Mouse (Mus musculus) intestine, embryonic 15.5 days (tissue): ENCODE measurements at regions not wholly inside any gene's neighbourhood (a gene's known extent, or its start where the extent isn't known, plus 50 kb on each side); places are given as distances from the start of the nearest gene placed in this dataset.

Experiments
- ATAC-seq: fragments of 200-750 bp; cut with Nextera tagmentation; 2 replicates; pipeline ENCODE4 v1.8.0; 2017; ENCODE audit warnings: moderate TSS enrichment, moderate library complexity
- H3K27ac ChIP-seq: fragments of 300-500 bp; sonication (generic); 2 replicates; pipeline ENCODE4 v1.5.1; 2015; ENCODE audit warnings: mild to moderate bottlenecking, inconsistent platforms
- H3K27me3 ChIP-seq: fragments of 300-500 bp; sonication (generic); replicated peaks from 2 replicates; pipeline ENCODE4 v1.6.1; 2015; ENCODE audit warnings: inconsistent platforms
- H3K36me3 ChIP-seq: fragments of 300-500 bp; sonication (generic); 2 replicates; pipeline ENCODE4 v1.6.1; 2015; ENCODE audit warnings: inconsistent platforms
- H3K4me1 ChIP-seq: fragments of 300-500 bp; sonication (generic); replicated peaks from 2 replicates; pipeline ENCODE4 v1.6.1; 2015; ENCODE audit warnings: inconsistent platforms
- H3K4me2 ChIP-seq: fragments of 300-500 bp; sonication (generic); replicated peaks from 2 replicates; pipeline ENCODE4 v1.6.1; 2015; ENCODE audit warnings: mild to moderate bottlenecking, inconsistent platforms
- H3K4me3 ChIP-seq: fragments of 300-500 bp; sonication (generic); replicated peaks from 2 replicates; pipeline ENCODE4 v1.5.1; 2015; ENCODE audit warnings: inconsistent platforms
- H3K9ac ChIP-seq: fragments of 300-500 bp; sonication (generic); 2 replicates; pipeline ENCODE4 v1.6.1; 2015; ENCODE audit warnings: inconsistent platforms
- H3K9me3 ChIP-seq: fragments of 300-500 bp; sonication (generic); 2 replicates; pipeline ENCODE4 v1.6.1; 2016; ENCODE audit warnings: inconsistent platforms
- WGBS: fragments of 180-500 bp; shearing (Covaris S2); methylation state at CpG from one replicate; pipeline ENCODE4 v1.1.7; 2015; 5-methylcytosine and 5-hydroxymethylcytosine counted together

DNA sequence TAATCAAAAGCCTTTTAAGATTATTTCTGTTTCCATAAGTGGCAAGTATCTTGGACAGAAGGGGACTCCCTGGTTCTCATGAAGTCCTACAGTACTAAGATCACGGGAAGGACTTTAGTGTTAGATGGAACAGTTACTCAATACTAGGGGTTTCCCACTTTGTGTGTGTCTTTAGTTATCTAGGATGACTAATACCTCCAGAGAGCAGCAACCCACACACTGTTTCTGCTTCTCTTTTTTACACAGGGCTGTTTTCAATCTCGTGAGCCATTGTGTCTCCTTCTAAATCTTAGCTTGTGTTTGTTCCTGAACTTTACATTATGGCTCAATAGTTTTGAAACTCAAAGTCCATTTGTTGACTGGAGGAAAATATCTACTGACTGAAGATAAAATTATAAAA lies 496.5 kb upstream of the Impg1 start:
- Histone ChIP-seq H3K9me3 (no peaks in the 10 kb centered on the region), H3K27me3 (no peaks in the 10 kb centered on the region), H3K4me1 (no peaks in the 10 kb centered on the region), H3K9ac (no peak overlapping the region), H3K4me3 (no peak overlapping the region), H3K27ac (no peak overlapping the region), H3K36me3 (no peaks in the 10 kb centered on the region), H3K4me2 (no peak overlapping the region)
- 82% methylated on average over 2 of the region's 2 CpGs for WGBS
- no peak for ATAC-seq

DNA sequence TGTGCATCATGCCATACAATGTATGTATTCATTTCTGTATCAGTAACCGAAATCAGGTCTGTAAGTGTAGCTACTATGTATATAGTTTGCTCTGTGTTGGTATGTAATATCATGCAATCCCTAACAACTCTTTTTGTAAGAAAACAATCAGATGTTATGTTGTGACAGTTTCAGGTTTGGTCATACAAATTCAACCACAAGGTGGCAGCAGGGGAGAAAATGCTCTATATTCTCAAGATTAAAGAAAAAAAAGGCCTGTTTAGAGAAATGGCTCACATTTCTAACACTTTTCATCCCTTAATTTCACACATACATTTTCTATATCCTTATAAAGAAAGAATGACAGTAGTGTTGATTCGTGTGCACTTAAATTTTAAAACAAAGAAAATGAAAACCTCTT lies 477.7 kb upstream of the Impg1 start:
- Histone ChIP-seq H3K36me3 (no peaks in the 10 kb centered on the region), H3K4me2 (no peak overlapping the region), H3K27me3 (no peaks in the 10 kb centered on the region), H3K27ac (no peak overlapping the region), H3K4me1 (no peaks in the 10 kb centered on the region), H3K9ac (no peak overlapping the region), H3K4me3 (no peak overlapping the region), H3K9me3 (no peaks in the 10 kb centered on the region)
- ATAC-seq, result no peak
- WGBS, result 70% methylated on average over 2 of the region's 2 CpGs

- no peaks in the 10 kb centered on the region for H3K9me3 ChIP-seq
- no peak overlapping the region for H3K27ac ChIP-seq
- H3K4me1 ChIP-seq, result no peaks in the 10 kb centered on the region
- H3K36me3 ChIP-seq, result no peaks in the 10 kb centered on the region
- H3K4me3 ChIP-seq, result no peak overlapping the region
- no peak for ATAC-seq
- no peak overlapping the region for H3K4me2 ChIP-seq
- WGBS, result 68% methylated on average over 2 of the region's 2 CpGs
- no peak overlapping the region for H3K9ac ChIP-seq
- no peaks in the 10 kb centered on the region for H3K27me3 ChIP-seq
These were observed 476.1 kb upstream of the Impg1 start for GRCm38 (mm10) chr9:80941424-80941823.

GRCm38 (mm10) chr9:80938238-80938637 lies 473.0 kb upstream of the Impg1 start:
- no peak overlapping the region for H3K9ac ChIP-seq
- no peaks in the 10 kb centered on the region for H3K27me3 ChIP-seq
- H3K4me1 ChIP-seq, result no peaks in the 10 kb centered on the region
- no peak overlapping the region for H3K27ac ChIP-seq
- no peaks in the 10 kb centered on the region for H3K36me3 ChIP-seq
- no peaks in the 10 kb centered on the region for H3K9me3 ChIP-seq
- no peak for ATAC-seq
- H3K4me3 ChIP-seq, result no peak overlapping the region
- H3K4me2 ChIP-seq, result no peak overlapping the region

GRCm38 (mm10) chr9:80930628-80931027 lies 465.3 kb upstream of the Impg1 start:
- no peak overlapping the region for H3K4me3 ChIP-seq
- WGBS, result 72% methylated on average over 2 of the region's 2 CpGs
- H3K4me2 ChIP-seq, result no peak overlapping the region
- no peaks in the 10 kb centered on the region for H3K9me3 ChIP-seq
- no peak for ATAC-seq
- H3K27me3 ChIP-seq, result no peaks in the 10 kb centered on the region
- H3K9ac ChIP-seq, result no peak overlapping the region
- H3K4me1 ChIP-seq, result no peaks in the 10 kb centered on the region
- no peaks in the 10 kb centered on the region for H3K36me3 ChIP-seq
- H3K27ac ChIP-seq, result no peak overlapping the region

GRCm38 (mm10) chr9:80920304-80920703 lies 455.0 kb upstream of the Impg1 start:
- H3K36me3 ChIP-seq, result no peaks in the 10 kb centered on the region
- H3K4me1 ChIP-seq, result no peaks in the 10 kb centered on the region
- no peak overlapping the region for H3K9ac ChIP-seq
- no peaks in the 10 kb centered on the region for H3K27me3 ChIP-seq
- no peaks in the 10 kb centered on the region for H3K9me3 ChIP-seq
- no peak overlapping the region for H3K27ac ChIP-seq
- no peak overlapping the region for H3K4me3 ChIP-seq
- WGBS, result 51% methylated on average over 1 of the region's 1 CpGs
- H3K4me2 ChIP-seq, result no peak overlapping the region
- peak; percentile 69 for ATAC-seq

DNA sequence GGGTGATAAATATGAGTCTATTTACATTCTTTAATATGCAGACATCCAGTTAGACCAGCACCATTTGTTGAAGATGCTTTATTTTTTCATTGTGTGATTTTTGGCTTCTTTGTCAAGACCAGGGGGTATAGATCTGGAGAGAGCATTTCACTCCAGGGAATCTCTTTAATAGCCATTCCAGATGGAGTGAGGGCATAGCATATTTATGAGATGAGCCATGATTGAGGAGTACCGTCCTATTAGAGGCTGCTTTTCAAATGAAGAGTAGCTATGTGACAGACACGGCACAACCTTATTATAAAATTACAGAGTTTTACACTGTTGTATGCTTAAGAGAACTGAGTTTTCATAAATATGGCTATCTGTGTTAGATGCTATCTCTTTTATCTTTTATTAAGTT lies 448.6 kb upstream of the Impg1 start:
- H3K4me2 ChIP-seq, result no peak overlapping the region
- no peak overlapping the region for H3K9ac ChIP-seq
- ATAC-seq, result no peak
- no peaks in the 10 kb centered on the region for H3K27me3 ChIP-seq
- no peak overlapping the region for H3K27ac ChIP-seq
- H3K9me3 ChIP-seq, result no peaks in the 10 kb centered on the region
- WGBS, result 81% methylated on average over 2 of the region's 2 CpGs
- H3K36me3 ChIP-seq, result no peaks in the 10 kb centered on the region
- H3K4me3 ChIP-seq, result no peak overlapping the region
- H3K4me1 ChIP-seq, result no peaks in the 10 kb centered on the region

GRCm38 (mm10) chr9:80912177-80912576 lies 446.9 kb upstream of the Impg1 start:
- Histone ChIP-seq H3K27me3 (no peaks in the 10 kb centered on the region), H3K4me2 (no peak overlapping the region), H3K9me3 (no peaks in the 10 kb centered on the region), H3K4me3 (no peak overlapping the region), H3K4me1 (no peaks in the 10 kb centered on the region), H3K27ac (no peak overlapping the region), H3K36me3 (no peaks in the 10 kb centered on the region), H3K9ac (no peak overlapping the region)
- no peak for ATAC-seq

DNA sequence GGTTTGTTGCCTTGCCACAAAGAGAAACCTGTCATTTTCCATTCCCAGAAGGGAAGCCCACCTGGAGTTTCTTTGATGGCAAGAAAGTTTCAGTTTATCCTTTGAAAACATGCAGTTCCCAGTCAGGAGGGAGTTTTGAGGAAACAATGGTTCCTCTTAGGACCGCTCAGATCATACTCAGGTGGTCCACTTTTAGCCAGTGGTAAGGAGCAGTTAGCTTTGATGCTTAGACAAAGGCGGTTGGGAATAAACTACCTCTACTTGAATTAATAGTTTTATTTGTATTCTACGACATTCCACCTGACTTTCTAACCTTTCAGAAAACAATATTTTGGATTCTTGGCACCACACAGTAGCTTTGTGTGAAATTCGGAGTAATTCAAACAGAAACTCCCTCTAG lies 401.5 kb upstream of the Impg1 start:
- H3K4me3 ChIP-seq, result no peak overlapping the region
- H3K9ac ChIP-seq, result no peak overlapping the region
- H3K9me3 ChIP-seq, result no peaks in the 10 kb centered on the region

GRCm38 (mm10) chr9:80858998-80859397 lies 393.7 kb upstream of the Impg1 start:
- no peaks in the 10 kb centered on the region for H3K9me3 ChIP-seq
- no peaks in the 10 kb centered on the region for H3K27me3 ChIP-seq
- no peak overlapping the region for H3K4me2 ChIP-seq
- no peaks in the 10 kb centered on the region for H3K4me1 ChIP-seq
- no peak overlapping the region for H3K9ac ChIP-seq
- no peaks in the 10 kb centered on the region for H3K36me3 ChIP-seq
- 62% methylated on average over 2 of the region's 2 CpGs for WGBS
- no peak for ATAC-seq
- no peak overlapping the region for H3K4me3 ChIP-seq
- no peak overlapping the region for H3K27ac ChIP-seq

More for the DNA sequence above, 401.5 kb upstream of the Impg1 start:
- Histone ChIP-seq H3K4me2 (no peak overlapping the region), H3K4me1 (no peaks in the 10 kb centered on the region), H3K27me3 (no peaks in the 10 kb centered on the region), H3K27ac (no peak overlapping the region), H3K36me3 (no peaks in the 10 kb centered on the region)
- no peak for ATAC-seq
- 76% methylated on average over 4 of the region's 4 CpGs for WGBS

DNA sequence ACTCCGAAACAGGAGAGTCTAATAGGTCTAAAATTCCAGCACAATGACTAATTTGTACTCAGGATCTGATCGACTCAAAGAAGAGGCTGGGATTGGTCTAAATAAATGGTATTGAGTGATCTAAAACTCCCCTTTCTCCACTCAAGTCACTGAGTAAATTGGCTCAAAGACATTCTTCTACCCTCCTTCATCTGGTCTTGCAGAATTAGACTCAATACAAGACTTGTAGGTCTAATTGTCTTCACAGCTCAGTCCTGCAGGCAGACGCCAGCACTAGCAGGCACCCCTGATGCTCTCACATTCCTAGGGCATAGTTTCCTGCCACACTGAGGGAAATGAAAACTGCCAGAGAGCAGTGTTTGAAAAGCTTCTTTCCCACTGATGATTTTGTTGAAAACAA lies 382.9 kb upstream of the Impg1 start:
- no peak overlapping the region for H3K4me2 ChIP-seq
- H3K9me3 ChIP-seq, result no peaks in the 10 kb centered on the region
- no peak overlapping the region for H3K9ac ChIP-seq
- H3K27me3 ChIP-seq, result no peaks in the 10 kb centered on the region
- no peak for ATAC-seq
- 68% methylated on average over 3 of the region's 3 CpGs for WGBS
- H3K27ac ChIP-seq, result no peak overlapping the region
- H3K4me1 ChIP-seq, result no peaks in the 10 kb centered on the region
- no peak overlapping the region for H3K4me3 ChIP-seq
- no peaks in the 10 kb centered on the region for H3K36me3 ChIP-seq

- no peaks in the 10 kb centered on the region for H3K4me1 ChIP-seq
- H3K4me3 ChIP-seq, result no peak overlapping the region
- ATAC-seq, result no peak
- H3K27me3 ChIP-seq, result no peaks in the 10 kb centered on the region
- 89% methylated on average over 2 of the region's 2 CpGs for WGBS
- H3K27ac ChIP-seq, result no peak overlapping the region
- no peaks in the 10 kb centered on the region for H3K36me3 ChIP-seq
- no peak overlapping the region for H3K4me2 ChIP-seq
- no peak overlapping the region for H3K9ac ChIP-seq
- no peaks in the 10 kb centered on the region for H3K9me3 ChIP-seq
These were observed 367.5 kb upstream of the Impg1 start for GRCm38 (mm10) chr9:80832808-80833207.

GRCm38 (mm10) chr9:80825346-80825745 lies 360.1 kb upstream of the Impg1 start:
- no peak overlapping the region for H3K9ac ChIP-seq
- no peak overlapping the region for H3K27ac ChIP-seq
- WGBS, result 58% methylated on average over 1 of the region's 1 CpGs
- H3K4me1 ChIP-seq, result no peaks in the 10 kb centered on the region
- H3K4me3 ChIP-seq, result no peak overlapping the region
- H3K9me3 ChIP-seq, result no peaks in the 10 kb centered on the region
- H3K4me2 ChIP-seq, result no peak overlapping the region
- H3K27me3 ChIP-seq, result no peaks in the 10 kb centered on the region
- H3K36me3 ChIP-seq, result no peaks in the 10 kb centered on the region
- no peak for ATAC-seq

GRCm38 (mm10) chr9:80820066-80820465 lies 354.8 kb upstream of the Impg1 start:
- no peak overlapping the region for H3K4me2 ChIP-seq
- H3K36me3 ChIP-seq, result no peaks in the 10 kb centered on the region
- H3K4me3 ChIP-seq, result no peak overlapping the region
- WGBS, result 82% methylated on average over 3 of the region's 3 CpGs
- no peak overlapping the region for H3K27ac ChIP-seq
- no peak overlapping the region for H3K9ac ChIP-seq
- H3K4me1 ChIP-seq, result no peaks in the 10 kb centered on the region
- ATAC-seq, result no peak
- no peaks in the 10 kb centered on the region for H3K27me3 ChIP-seq
- H3K9me3 ChIP-seq, result no peaks in the 10 kb centered on the region
